Mouse (Mus musculus) heart, adult 2 months (tissue): Measurements from ENCODE around the gene Sesn1.

Experiments used
- CTCF ChIP-seq: fragments of 200-600 bp; IDR thresholded peaks from 2 replicates; pipeline ENCODE4 v1.8.1; 2022; ENCODE audit warnings: antibody characterized with exemption, mild to moderate bottlenecking, moderate library complexity
- EP300 ChIP-seq: fragments of 200-500 bp; IDR thresholded peaks from 2 replicates; pipeline ENCODE4 v1.6.1; 2011; ENCODE audit warnings: low read depth, low read length, control low read depth; ENCODE audit not compliant: insufficient read depth
- POLR2A ChIP-seq: fragments of 200-500 bp; IDR thresholded peaks from 2 replicates; pipeline ENCODE4 v1.6.1; 2011; ENCODE audit warnings: mild to moderate bottlenecking, low read depth, low read length, control low read depth; ENCODE audit not compliant: insufficient read depth

GRCm38 (mm10) chr10:41912290-41912994 lies 102.7 kb downstream of the Sesn1 start:
- TF ChIP-seq POLR2A, result no peak
- no peak for TF ChIP-seq EP300
- no peak for TF ChIP-seq CTCF
